8 mouse cellular contexts compared by ENCODE assay signal in the genomic region with DNA sequence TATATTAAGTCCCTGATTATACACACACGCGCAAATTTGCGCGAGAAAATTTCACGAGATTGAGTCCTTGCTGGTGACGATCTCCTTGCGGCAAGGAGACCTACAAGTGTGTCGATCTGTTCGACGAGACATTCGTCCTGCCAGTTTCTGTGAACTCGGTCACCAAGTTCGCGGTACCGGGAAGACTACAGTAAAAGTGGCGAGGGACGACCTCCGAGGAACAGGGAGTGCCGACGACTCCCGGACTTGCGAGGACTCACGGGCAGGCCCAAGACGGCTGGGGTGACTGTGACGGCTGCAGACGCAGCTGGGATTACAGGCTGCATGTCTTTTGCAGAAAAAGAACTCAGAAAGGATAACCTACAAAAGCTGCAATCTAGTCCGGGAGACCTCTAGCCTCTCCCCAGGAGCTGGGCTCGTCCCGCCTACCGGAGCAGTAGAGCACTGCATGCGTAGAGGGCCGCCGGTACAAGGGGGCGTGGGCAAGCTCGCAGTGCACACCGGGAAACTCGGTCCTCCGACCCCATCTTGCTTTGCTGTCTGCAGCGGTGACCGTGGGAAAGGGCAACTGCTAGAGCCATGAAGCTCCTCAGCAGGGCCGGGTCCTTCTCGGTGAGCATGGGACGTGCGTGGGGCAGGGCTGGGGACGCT. TPM values are rescaled to one million over a fixed set of nuclear protein-coding genes. Genes with fewer than 3 reads are reported as not detected.
DNase-seq lines count a peak whose midpoint lies in the region; ATAC-seq and TF ChIP-seq lines count a peak whose summit lies in the region.

A gene (plus strand): TSS at position 466 of the 651 bp plus-strand sequence.

- peaks cover 26% of the 10 kb centered on the region for H3K36me3 ChIP-seq in G1E (replicated peaks)
- H3K36me3 ChIP-seq in forebrain, postnatal 0 days (ENCODE audit: insufficient read depth) = peaks cover 5% of the 10 kb centered on the region; the same call in 1 of the 2 replicates
- H3K36me3 ChIP-seq in lung, embryonic 15.5 days = peaks cover 19% of the 10 kb centered on the region

- DNase-seq in G1E (ENCODE audit: low spot score) = peak; percentile 89
- DNase-seq in cerebellum, adult 18-20 months = peak; percentile 87 to 88
- DNase-seq in forebrain, postnatal 0 days = peak; percentile 92
- DNase-seq in heart, postnatal 4 days = peak; percentile 90
- peak; percentile 72 to 83 for DNase-seq in layer of hippocampus, adult 8-10 months (ENCODE audit: low spot score in 2 of 2)
- DNase-seq in ovary, adult 18-20 months (ENCODE audit: low spot score) = peak; percentile 74
- peak; percentile 91 for DNase-seq in thymus, postnatal 0 days (ENCODE audit: low spot score)

- peaks cover 9% of the 10 kb centered on the region; the same call in 1 of the 2 replicates for H3K27me3 ChIP-seq in G1E (ENCODE audit: insufficient read depth, low read length)
- no peaks in the 10 kb centered on the region for H3K27me3 ChIP-seq in forebrain, postnatal 0 days (ENCODE audit: insufficient read depth, low read length)
- no peaks in the 10 kb centered on the region for H3K27me3 ChIP-seq in lung, embryonic 15.5 days

- peak within 1 kb of the TSS; percentile 92 for H3K4me3 ChIP-seq in G1E (ENCODE audit: low read depth, low read length)
- peak within 1 kb of the TSS; percentile 98 for H3K4me3 ChIP-seq in forebrain, postnatal 0 days (ENCODE audit: low read depth, low read length)
- H3K4me3 ChIP-seq in lung, embryonic 15.5 days = peak within 1 kb of the TSS; percentile 94

- no peaks in the 10 kb centered on the region for H3K9me3 ChIP-seq in G1E (replicated peaks)
- H3K9me3 ChIP-seq in forebrain, postnatal 0 days (ENCODE audit: low read length) = no peaks in the 10 kb centered on the region
- no peaks in the 10 kb centered on the region for H3K9me3 ChIP-seq in lung, embryonic 15.5 days

- WGBS in forebrain, postnatal 0 days = under 1% methylated on average over 45 of the region's 45 CpGs
- WGBS in lung, embryonic 15.5 days = under 1% methylated on average over 45 of the region's 45 CpGs

- ATAC-seq in G1E (ENCODE audit: extremely low read depth, insufficient number of reproducible peaks, low FRiP score, poor library complexity, severe bottlenecking) = peak; percentile 98
- ATAC-seq in forebrain, postnatal 0 days = peak; percentile 100
- peak; percentile 100 for ATAC-seq in lung, embryonic 15.5 days (ENCODE audit: borderline replicate concordance, extremely low read depth, low FRiP score, low TSS enrichment)

- peak within 1 kb of the TSS; percentile 92 for H3K27ac ChIP-seq in forebrain, postnatal 0 days (ENCODE audit: low read depth, low read length)
- H3K27ac ChIP-seq in lung, embryonic 15.5 days = peak within 1 kb of the TSS; percentile 93

- H3K4me2 ChIP-seq in forebrain, postnatal 0 days (ENCODE audit: low read depth) = peak within 1 kb of the TSS; percentile 74
- H3K4me2 ChIP-seq in lung, embryonic 15.5 days = peak within 1 kb of the TSS; percentile 78

- TF ChIP-seq CTCF in G1E (IDR thresholded peaks at IDR 0.05; ENCODE audit: low read depth, low read length) = 0 out of 2 replicates have a peak, but pooled peaks have one; percentile 32
- TF ChIP-seq CTCF in forebrain, postnatal 0 days (IDR thresholded peaks at IDR 0.05; ENCODE audit: low read depth) = peak; percentile 88

- peaks cover 34% of the 10 kb centered on the region for H3K4me1 ChIP-seq in G1E (ENCODE audit: insufficient read depth, low read depth, low read length)
- peaks cover 14% of the 10 kb centered on the region for H3K4me1 ChIP-seq in forebrain, postnatal 0 days (ENCODE audit: insufficient read depth)
- peaks cover 15% of the 10 kb centered on the region for H3K4me1 ChIP-seq in lung, embryonic 15.5 days

- peak within 1 kb of the TSS; percentile 96 for H3K9ac ChIP-seq in forebrain, postnatal 0 days
- H3K9ac ChIP-seq in lung, embryonic 15.5 days = peak within 1 kb of the TSS; percentile 92

RNA-seq across cellular contexts. Expression of the gene that starts here (rescaled TPM):
- total RNA-seq in G1E (2014; fragmentation: Nextera tagmentation) = 225 and 235 TPM in 2 replicates
- total RNA-seq in G1E (2017) = 200 and 213 TPM in 2 replicates
- 10.3 and 11.3 TPM in 2 replicates for polyA plus RNA-seq in G1E (2012)
- total RNA-seq in forebrain, postnatal 0 days (2014; rRNA removed) = 192 and 198 TPM in 2 replicates
- polyA plus RNA-seq in forebrain, postnatal 0 days (2015; fragmentation: Nextera tagmentation; extraction: Ambion mirVana) = 239 and 241 TPM in 2 replicates
- total RNA-seq in heart, postnatal 4 days (2021) = 100 to 1,000 TPM; 820 to 827 TPM
- 100 to 1,000 TPM; 237 to 257 (median 241) TPM for total RNA-seq in layer of hippocampus, adult 8-10 months (2022)
- 183 and 185 TPM in 2 replicates for polyA plus RNA-seq in lung, embryonic 15.5 days (2015; fragmentation: Nextera tagmentation; extraction: Ambion mirVana)
- 213 and 220 TPM in 2 replicates for polyA plus RNA-seq in thymus, postnatal 0 days (2015; fragmentation: Nextera tagmentation; extraction: Ambion mirVana)

Comparison
In these comparisons a context has a peak if more than half of its experiments do, and no peak if none do; other contexts are left out.
1. Peak in every context shown above with its lines: DNase-seq, ATAC-seq, H3K4me3 ChIP-seq and H3K27ac ChIP-seq.
2. RNA of the gene that starts here (polyA plus RNA-seq): 239 to 241 TPM in forebrain, postnatal 0 days, 213 to 220 TPM in thymus, postnatal 0 days and 183 to 185 TPM in lung, embryonic 15.5 days; 10.3 to 11.3 TPM in G1E; every median in the first group is over 10 times any median in the second.